Mouse (Mus musculus): ENCODE results near the gene Psg29. TPM values are rescaled to one million over a fixed set of nuclear protein-coding genes. Genes with fewer than 3 reads are reported as not detected.

Psg29 gene
- polyA plus RNA-seq (2017; shearing (Covaris generic)) = not detected

GRCm38 (mm10) chr7:17203177-17203576 is at the start of gene Psg29:
Psg29 (plus strand) TSS chr7:17203477.

Other genes starting within 250 kb of the Psg29 start
- gene Pnmal1, start 243.8 kb upstream of the Psg29 start, polyA plus RNA-seq (2017; shearing (Covaris generic)) = under 1 TPM in 1 of 2 experiments, not detected in 1; 0.36 TPM
- gene Gm42372, start 220.4 kb upstream of the Psg29 start, polyA plus RNA-seq (2017; shearing (Covaris generic)) = 1 to 10 TPM; 2.3 to 2.7 TPM
- gene Ccdc8, start 210.8 kb upstream of the Psg29 start, polyA plus RNA-seq (2017; shearing (Covaris generic)) = under 1 TPM; 0.04 to 0.65 TPM
- gene Ppp5c, start 175.6 kb upstream of the Psg29 start, polyA plus RNA-seq (2017; shearing (Covaris generic)) = 100 to 1,000 TPM; 111 to 125 TPM
- gene Hif3a, start 141.1 kb upstream of the Psg29 start, polyA plus RNA-seq (2017; shearing (Covaris generic)) = 1 to 10 TPM in 1 of 2 experiments, under 1 TPM in 1; 0.24 to 2.0 TPM
- 1 to 10 TPM in 1 of 2 experiments, under 1 TPM in 1; 0.63 to 2.5 TPM for gene Psg16, start 129.4 kb upstream of the Psg29 start, polyA plus RNA-seq (2017; shearing (Covaris generic))
- under 1 TPM in 1 of 2 experiments, not detected in 1; 0.22 TPM for gene Ceacam3, start 53.2 kb upstream of the Psg29 start, polyA plus RNA-seq (2017; shearing (Covaris generic))